Mouse (Mus musculus) stomach, embryonic 14.5 days (tissue): ENCODE results near the gene Il24. TPM values are rescaled to one million over a fixed set of nuclear protein-coding genes. Genes with fewer than 3 reads are reported as not detected.
A peak's percentile ranks its signal among the peaks of the same experiment; 100 is the strongest.

Experiments
- ATAC-seq: fragments of 200-750 bp; cut with Nextera tagmentation; 2 replicates; pipeline ENCODE4 v1.8.0; 2017; ENCODE audit warnings: low read depth, moderate TSS enrichment; ENCODE audit not compliant: insufficient number of reproducible peaks, insufficient read depth, low FRiP score
- H3K27ac ChIP-seq: fragments of 300-500 bp; sonication (generic); 2 replicates; pipeline ENCODE4 v1.5.1; 2014; ENCODE audit warnings: mild to moderate bottlenecking, low read length, moderate library complexity, mixed read lengths
- H3K27me3 ChIP-seq: fragments of 300-500 bp; sonication (generic); 2 replicates; pipeline ENCODE4 v1.6.1; 2014; ENCODE audit warnings: low read length, control low read depth, mixed read lengths; ENCODE audit not compliant: control insufficient read depth, insufficient read depth
- H3K36me3 ChIP-seq: fragments of 300-500 bp; sonication (generic); 2 replicates; pipeline ENCODE4 v1.6.1; 2014; ENCODE audit warnings: mild to moderate bottlenecking, control low read depth, low read length, moderate library complexity, mixed read lengths; ENCODE audit not compliant: control insufficient read depth, insufficient read depth
- H3K4me1 ChIP-seq: fragments of 300-500 bp; sonication (generic); 2 replicates; pipeline ENCODE4 v1.6.1; 2014; ENCODE audit warnings: low read length, control low read depth, mixed read lengths; ENCODE audit not compliant: control insufficient read depth, insufficient read depth
- H3K4me2 ChIP-seq: fragments of 300-500 bp; sonication (generic); replicated peaks from 2 replicates; pipeline ENCODE4 v1.6.1; 2014; ENCODE audit warnings: low read depth, low read length, control low read depth
- H3K4me3 ChIP-seq: fragments of 300-500 bp; sonication (generic); 2 replicates; pipeline ENCODE4 v1.5.1; 2014; ENCODE audit warnings: low read depth, low read length, control low read depth
- H3K9ac ChIP-seq: fragments of 300-500 bp; sonication (generic); replicated peaks from 2 replicates; pipeline ENCODE4 v1.6.1; 2014; ENCODE audit warnings: low read depth, mild to moderate bottlenecking, control low read depth, low read length, moderate library complexity, mixed read lengths
- H3K9me3 ChIP-seq: fragments of 300-500 bp; sonication (generic); 2 replicates; pipeline ENCODE4 v1.6.1; 2016; ENCODE audit warnings: low read depth, low read length, control low read depth; ENCODE audit not compliant: control insufficient read depth
- WGBS: fragments of 180-500 bp; shearing (Covaris S2); extraction: QIAGEN DNeasy Blood & Tissue Kit; methylation state at CpG from one replicate; pipeline ENCODE4 v1.1.7; 2014; 5-methylcytosine and 5-hydroxymethylcytosine counted together
- polyA plus RNA-seq: library from polyadenylated mRNA; unstranded; fragments of >200 nt; fragmentation: Nextera tagmentation; extraction: Ambion mirVana; gene quantifications from 2 replicates; pipeline ENCODE4 v1.2.1, GENCODE M21; 2014

The Il24 gene
- polyA plus RNA-seq, 1 experiment from 2014 or later = not detected

DNA sequence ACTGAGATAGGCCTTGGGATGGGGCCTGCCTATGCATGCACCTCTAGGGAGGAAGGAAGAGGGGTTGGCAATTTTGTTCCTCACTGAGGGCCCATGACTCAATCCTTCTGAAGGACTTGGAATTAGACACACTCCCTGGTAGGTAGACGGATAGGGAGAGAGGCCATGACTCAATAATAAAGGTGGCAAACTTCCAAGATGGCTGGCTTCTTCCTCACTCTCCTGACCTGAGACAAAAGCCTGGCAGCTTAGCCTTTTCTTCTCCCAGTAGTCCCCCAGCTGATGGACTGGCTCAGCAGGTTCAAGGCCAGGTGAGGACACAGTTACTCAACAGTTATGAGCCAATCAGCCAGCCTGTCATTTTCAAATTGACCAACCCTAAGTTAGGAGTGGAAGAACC is 5.2 kb upstream of the Il24 start:
- no peak overlapping the region for H3K4me3 ChIP-seq
- no peak overlapping the region for H3K27ac ChIP-seq
- no peaks in the 10 kb centered on the region for H3K27me3 ChIP-seq
- 88% methylated on average over 1 of the region's 1 CpGs for WGBS
- H3K4me2 ChIP-seq = no peak overlapping the region
- no peaks in the 10 kb centered on the region for H3K36me3 ChIP-seq
- no peaks in the 10 kb centered on the region for H3K9me3 ChIP-seq
- H3K4me1 ChIP-seq = no peaks in the 10 kb centered on the region
- H3K9ac ChIP-seq = no peak overlapping the region
- 0 out of 2 replicates have a peak, but pooled peaks have one; percentile 33 for ATAC-seq

DNA sequence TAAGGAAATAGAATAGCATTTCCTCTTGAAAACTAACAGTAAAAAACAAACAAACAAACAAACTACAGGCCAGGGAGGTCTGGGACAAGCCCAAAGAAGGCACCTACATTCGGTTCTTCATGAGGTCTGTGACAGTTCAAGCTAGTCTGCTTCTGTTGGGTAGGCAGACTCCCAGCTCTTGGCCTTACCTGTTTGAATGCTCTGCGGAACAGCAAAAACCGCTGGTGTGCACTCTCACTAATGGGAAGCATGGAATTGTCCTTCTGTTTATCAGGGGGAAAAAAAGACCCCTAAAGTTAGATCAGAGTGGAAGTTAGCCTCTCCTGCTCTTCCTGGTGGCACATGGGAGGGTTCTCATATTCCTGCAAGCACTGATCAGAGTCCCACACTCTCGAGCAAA is 4.1 kb downstream of the Il24 start:
- 88% methylated on average over 4 of the region's 4 CpGs for WGBS
- Histone ChIP-seq H3K36me3 (no peaks in the 10 kb centered on the region), H3K4me1 (0 out of 2 replicates have a peak, but pooled peaks cover 3% of the 10 kb centered on the region), H3K9me3 (no peaks in the 10 kb centered on the region), H3K27ac (no peak overlapping the region), H3K4me3 (no peak overlapping the region), H3K4me2 (no peak overlapping the region), H3K27me3 (no peaks in the 10 kb centered on the region), H3K9ac (no peak overlapping the region)
- ATAC-seq = no peak

GRCm38 (mm10) chr1:130879927-130880326 is 7.3 kb downstream of the Il24 start:
- Histone ChIP-seq H3K27me3 (no peaks in the 10 kb centered on the region), H3K9me3 (no peaks in the 10 kb centered on the region), H3K36me3 (no peaks in the 10 kb centered on the region), H3K4me1 (0 out of 2 replicates have a peak, but pooled peaks cover 4% of the 10 kb centered on the region), H3K4me3 (no peak overlapping the region), H3K9ac (no peak overlapping the region), H3K4me2 (no peak overlapping the region), H3K27ac (no peak overlapping the region)
- ATAC-seq = no peak
- 86% methylated on average over 7 of the region's 7 CpGs for WGBS

- peak; percentile 54; the same call in 1 of the 2 replicates for ATAC-seq
- Histone ChIP-seq H3K4me3 (peak overlapping the region; percentile 37), H3K27ac (no peak overlapping the region), H3K4me2 (peak overlapping the region; percentile 78), H3K27me3 (no peaks in the 10 kb centered on the region), H3K9me3 (no peaks in the 10 kb centered on the region), H3K36me3 (no peaks in the 10 kb centered on the region), H3K9ac (no peak overlapping the region), H3K4me1 (0 out of 2 replicates have a peak, but pooled peaks cover 4% of the 10 kb centered on the region)
- 3% methylated on average over 43 of the region's 43 CpGs for WGBS
Observed at GRCm38 (mm10) chr1:130877889-130878614, 9.2 kb downstream of the Il24 start.

DNA sequence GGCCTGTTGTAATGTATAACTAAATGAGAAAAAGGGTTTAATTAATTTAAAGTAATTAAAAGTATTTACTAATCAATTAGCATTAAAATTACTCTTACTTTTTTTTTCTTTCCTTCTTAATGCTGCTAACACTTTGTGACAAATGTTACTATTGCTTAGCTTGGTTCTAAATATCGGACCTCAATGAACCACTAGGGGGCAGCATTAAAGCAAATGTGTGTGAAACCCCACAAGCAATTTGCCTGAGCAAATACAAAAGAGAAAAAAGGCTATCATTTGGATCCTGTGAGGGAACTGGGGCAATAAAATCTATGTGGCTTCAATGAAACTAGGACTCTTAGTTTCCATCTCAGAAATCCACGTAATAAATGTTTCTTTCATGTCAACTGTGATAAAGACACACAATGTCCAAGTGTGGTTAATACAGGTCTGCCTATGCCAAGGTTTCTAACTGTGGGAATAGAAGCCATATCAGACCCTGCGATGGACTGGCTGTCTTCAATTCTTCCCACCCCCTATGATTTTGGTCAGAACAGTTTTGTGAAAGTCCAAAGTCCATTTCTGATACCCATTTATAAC is 10.2 kb downstream of the Il24 start:
- H3K9me3 ChIP-seq = no peaks in the 10 kb centered on the region
- H3K9ac ChIP-seq = no peak overlapping the region
- H3K36me3 ChIP-seq = no peaks in the 10 kb centered on the region
- H3K27me3 ChIP-seq = no peaks in the 10 kb centered on the region
- 22% methylated on average over 3 of the region's 3 CpGs for WGBS
- no peak for ATAC-seq
- H3K4me3 ChIP-seq = no peak overlapping the region
- no peak overlapping the region for H3K4me2 ChIP-seq
- H3K4me1 ChIP-seq = 0 out of 2 replicates have a peak, but pooled peaks cover 4% of the 10 kb centered on the region
- H3K27ac ChIP-seq = no peak overlapping the region

DNA sequence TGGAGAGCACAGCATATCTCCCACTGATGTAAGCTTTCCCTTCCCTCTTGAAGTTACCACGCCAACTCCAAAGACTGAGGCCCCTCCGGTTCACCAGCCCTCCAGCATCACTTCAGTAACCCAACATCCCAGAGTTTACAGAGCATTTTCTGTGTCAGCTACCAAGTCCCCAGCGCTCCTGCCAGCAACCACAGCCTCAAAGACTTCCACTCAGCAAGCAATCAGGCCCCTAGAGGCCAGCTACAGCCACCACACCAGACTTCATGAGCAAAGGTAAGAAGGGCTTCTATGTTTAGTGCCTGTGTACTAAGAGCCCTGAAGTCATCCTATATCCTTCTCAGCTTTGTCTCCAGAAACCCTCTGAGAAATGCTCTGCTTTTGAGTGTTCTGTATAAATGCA is 11.3 kb downstream of the Il24 start:
- no peak for ATAC-seq
- no peak overlapping the region for H3K4me3 ChIP-seq
- H3K27me3 ChIP-seq = no peaks in the 10 kb centered on the region
- WGBS = 70% methylated on average over 3 of the region's 3 CpGs
- H3K36me3 ChIP-seq = no peaks in the 10 kb centered on the region
- H3K9me3 ChIP-seq = no peaks in the 10 kb centered on the region
- H3K27ac ChIP-seq = no peak overlapping the region
- no peak overlapping the region for H3K4me2 ChIP-seq
- 0 out of 2 replicates have a peak, but pooled peaks cover 4% of the 10 kb centered on the region for H3K4me1 ChIP-seq
- H3K9ac ChIP-seq = no peak overlapping the region

- no peaks in the 10 kb centered on the region for H3K27me3 ChIP-seq
- no peak overlapping the region for H3K4me2 ChIP-seq
- 42% methylated on average over 3 of the region's 3 CpGs for WGBS
- H3K36me3 ChIP-seq = no peaks in the 10 kb centered on the region
- H3K27ac ChIP-seq = no peak overlapping the region
- no peak overlapping the region for H3K9ac ChIP-seq
- H3K9me3 ChIP-seq = no peaks in the 10 kb centered on the region
- H3K4me1 ChIP-seq = 0 out of 2 replicates have a peak, but pooled peaks cover 4% of the 10 kb centered on the region
- ATAC-seq = no peak
- H3K4me3 ChIP-seq = no peak overlapping the region
Observed at GRCm38 (mm10) chr1:130875139-130875538, 12.1 kb downstream of the Il24 start.

- no peak overlapping the region for H3K27ac ChIP-seq
- no peak overlapping the region for H3K9ac ChIP-seq
- no peaks in the 10 kb centered on the region for H3K36me3 ChIP-seq
- WGBS = 89% methylated on average over 2 of the region's 2 CpGs
- no peaks in the 10 kb centered on the region for H3K27me3 ChIP-seq
- H3K9me3 ChIP-seq = no peaks in the 10 kb centered on the region
- no peak overlapping the region for H3K4me2 ChIP-seq
- H3K4me3 ChIP-seq = no peak overlapping the region
- no peak for ATAC-seq
- no peaks in the 10 kb centered on the region for H3K4me1 ChIP-seq
Observed at GRCm38 (mm10) chr1:130872912-130873311, 14.3 kb downstream of the Il24 start.
